Comparison of ENCODE assay signal across 18 mouse cellular contexts in the genomic region with DNA sequence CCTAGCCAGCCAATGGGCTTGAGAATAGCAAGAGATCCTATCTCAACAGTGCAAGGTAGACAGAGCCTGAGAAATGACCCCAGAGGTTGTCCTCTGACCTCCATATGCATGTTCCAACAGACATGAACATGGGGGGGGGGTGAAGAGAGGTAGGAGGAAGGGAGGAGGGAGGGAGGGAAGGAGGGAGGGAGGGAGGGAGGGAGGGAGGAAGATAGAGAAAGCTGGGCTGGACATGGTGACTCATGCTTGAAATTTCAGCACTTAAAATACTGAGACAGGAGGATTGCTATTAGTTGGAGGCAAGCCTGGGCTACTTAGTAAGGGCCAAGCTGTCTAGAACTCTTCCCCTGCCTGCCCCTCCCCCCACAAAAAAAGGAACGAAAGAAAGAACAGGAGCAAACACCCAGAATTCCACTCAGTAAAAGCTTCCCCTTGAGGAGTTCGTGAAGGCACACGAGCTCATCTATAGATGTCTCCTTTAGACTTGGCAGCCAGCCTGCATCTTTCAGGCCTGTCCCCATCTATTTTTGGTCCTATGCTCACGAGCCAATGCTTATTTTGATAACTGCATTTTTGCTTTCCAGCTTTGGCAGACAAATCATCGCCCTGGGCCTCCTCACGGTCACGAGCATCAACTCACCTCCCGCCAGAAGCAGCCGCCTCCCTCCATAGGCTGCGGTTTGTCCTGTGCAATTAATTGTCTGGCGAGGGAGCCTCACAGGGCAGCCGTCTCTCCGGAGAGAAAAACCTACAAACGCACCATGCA. TPM values are rescaled to one million over a fixed set of nuclear protein-coding genes. Genes with fewer than 3 reads are reported as not detected.
A peak's percentile ranks its signal among the peaks of the same experiment; 100 is the strongest.
DNase-seq lines count a peak whose midpoint lies in the region; ATAC-seq and TF ChIP-seq lines count a peak whose summit lies in the region.
"Had no signal": no experiment of that assay in that cellular context is flagged by ENCODE, and none has a peak within 500 bp of the region (broad histone marks: within the 10 kb centered on the region; RNA-seq: fewer than 3 reads in every experiment).

No protein-coding gene starts in this region.

- peak; percentile 10; the same call in 1 of the 2 replicates for ATAC-seq in stomach, embryonic 16.5 days (ENCODE audit: insufficient read depth, low FRiP score)
- ATAC-seq in stomach, postnatal 0 days (ENCODE audit: low FRiP score, low TSS enrichment) = no peak
- ATAC-seq in heart, embryonic 13.5 days (ENCODE audit: extremely low read depth, insufficient number of reproducible peaks, low FRiP score, low TSS enrichment) = peak; percentile 49; the same call in 1 of the 2 replicates
- ATAC-seq in hindbrain, embryonic 11.5 days (ENCODE audit: low FRiP score) = no peak
- ATAC-seq: activated CD4-positive, CD25-positive, alpha-beta regulatory T cell, adult 4 months; intestine, embryonic 16.5 days had no signal

- whole genome bisulfite sequencing in stomach, embryonic 16.5 days = 39% methylated on average over 14 of the region's 14 CpGs
- 25% methylated on average over 14 of the region's 14 CpGs for WGBS in stomach, postnatal 0 days
- WGBS in heart, embryonic 13.5 days = 14% methylated on average over 14 of the region's 14 CpGs
- WGBS in hindbrain, embryonic 11.5 days = 56% methylated on average over 14 of the region's 14 CpGs

- intact Hi-C loops in gastrocnemius, adult 2 months (cut with DNase I) = no loop called here

- TF ChIP-seq EP300 in stomach, postnatal 0 days (optimal IDR thresholded peaks at IDR 0.05) = no peak

- DNase-seq in gastrocnemius, adult 2 months = peak; percentile 55
- no peak for DNase-seq in gastrocnemius, postnatal 25 days
- no peak for DNase-seq in stomach, postnatal 0 days (ENCODE audit: low spot score)
- peak; percentile 26 for DNase-seq in telencephalon, adult 2 months (ENCODE audit: low read depth, low spot score)
- no peak for DNase-seq in hindbrain, embryonic 11.5 days (ENCODE audit: low spot score)
- no peak for DNase-seq in retina, embryonic 14.5 days (ENCODE audit: low spot score)
- DNase-seq: kidney, postnatal 4 days; lung, adult 18-20 months; thymus, postnatal 4 days had no signal

- H3K4me2 ChIP-seq in stomach, embryonic 16.5 days (ENCODE audit: low read depth, low read length) = no peak overlapping the region
- no peak overlapping the region for H3K4me2 ChIP-seq in stomach, postnatal 0 days (replicated peaks; ENCODE audit: low read depth)
- peak overlapping the region; percentile 3 for H3K4me2 ChIP-seq in heart, embryonic 13.5 days
- H3K4me2 ChIP-seq in hindbrain, embryonic 11.5 days (replicated peaks; ENCODE audit: low read depth, low read length) = no peak overlapping the region
- H3K4me2 ChIP-seq: hindbrain, embryonic 13.5 days had no signal

- no peak overlapping the region for H3K4me3 ChIP-seq in gastrocnemius, adult 2 months
- H3K4me3 ChIP-seq in stomach, embryonic 16.5 days (replicated peaks; ENCODE audit: low read length) = no peak overlapping the region
- no peak overlapping the region for H3K4me3 ChIP-seq in stomach, postnatal 0 days (ENCODE audit: low read depth, low read length)
- no peak overlapping the region for H3K4me3 ChIP-seq in heart, embryonic 13.5 days
- H3K4me3 ChIP-seq in hindbrain, embryonic 11.5 days (ENCODE audit: low read depth, low read length) = no peak overlapping the region
- H3K4me3 ChIP-seq: hindbrain, embryonic 13.5 days; left cerebral cortex, adult 2 months had no signal

- H3K4me1 ChIP-seq in stomach, embryonic 16.5 days (ENCODE audit: control insufficient read depth, insufficient read depth, low read length) = no peaks in the 10 kb centered on the region
- H3K4me1 ChIP-seq in stomach, postnatal 0 days (replicated peaks; ENCODE audit: control insufficient read depth, insufficient read depth) = no peaks in the 10 kb centered on the region
- H3K4me1 ChIP-seq in heart, embryonic 13.5 days = peaks cover 29% of the 10 kb centered on the region
- H3K4me1 ChIP-seq in hindbrain, embryonic 11.5 days (replicated peaks; ENCODE audit: control insufficient read depth, insufficient read depth, low read length) = no peaks in the 10 kb centered on the region

- no peak overlapping the region for H3K27ac ChIP-seq in gastrocnemius, adult 2 months
- no peak overlapping the region for H3K27ac ChIP-seq in stomach, embryonic 16.5 days (ENCODE audit: low read length)
- H3K27ac ChIP-seq in stomach, postnatal 0 days (replicated peaks) = no peak overlapping the region
- peak overlapping the region; percentile 82 for H3K27ac ChIP-seq in heart, embryonic 13.5 days (replicated peaks)
- no peak overlapping the region for H3K27ac ChIP-seq in hindbrain, embryonic 11.5 days (ENCODE audit: low read depth, low read length)
- H3K27ac ChIP-seq: hindbrain, embryonic 13.5 days; left cerebral cortex, adult 2 months had no signal

- H3K27me3 ChIP-seq in stomach, embryonic 16.5 days (ENCODE audit: control insufficient read depth, insufficient read depth, low read length) = no peaks in the 10 kb centered on the region
- H3K27me3 ChIP-seq in stomach, postnatal 0 days (ENCODE audit: control insufficient read depth, insufficient read depth, low read length) = no peaks in the 10 kb centered on the region
- H3K27me3 ChIP-seq in heart, embryonic 13.5 days (replicated peaks) = peaks cover 28% of the 10 kb centered on the region
- peaks cover 7% of the 10 kb centered on the region; the same call in 1 of the 2 replicates for H3K27me3 ChIP-seq in hindbrain, embryonic 11.5 days (ENCODE audit: control insufficient read depth, insufficient read depth, low read length)

- H3K36me3 ChIP-seq in stomach, embryonic 16.5 days (ENCODE audit: control insufficient read depth, insufficient read depth, low read length) = no peaks in the 10 kb centered on the region
- H3K36me3 ChIP-seq in stomach, postnatal 0 days (ENCODE audit: control insufficient read depth, insufficient read depth, low read length) = no peaks in the 10 kb centered on the region
- H3K36me3 ChIP-seq in heart, embryonic 13.5 days = no peaks in the 10 kb centered on the region
- H3K36me3 ChIP-seq in hindbrain, embryonic 11.5 days (ENCODE audit: control insufficient read depth, insufficient read depth, low read length) = no peaks in the 10 kb centered on the region
- H3K36me3 ChIP-seq: hindbrain, embryonic 13.5 days had no signal

- no peak for TF ChIP-seq CTCF in gastrocnemius, adult 2 months (IDR thresholded peaks at IDR 0.05)
- TF ChIP-seq CTCF in stomach, postnatal 0 days (IDR thresholded peaks at IDR 0.05; ENCODE audit: low read depth) = no peak

- no peaks in the 10 kb centered on the region for H3K9me3 ChIP-seq in stomach, embryonic 16.5 days (replicated peaks; ENCODE audit: control insufficient read depth, low read length)
- no peaks in the 10 kb centered on the region for H3K9me3 ChIP-seq in stomach, postnatal 0 days (ENCODE audit: control insufficient read depth, low read length)
- no peaks in the 10 kb centered on the region for H3K9me3 ChIP-seq in heart, embryonic 13.5 days
- no peaks in the 10 kb centered on the region for H3K9me3 ChIP-seq in hindbrain, embryonic 11.5 days (ENCODE audit: control insufficient read depth, low read length)
- H3K9me3 ChIP-seq: hindbrain, embryonic 13.5 days had no signal

- H3K9ac ChIP-seq in stomach, embryonic 16.5 days (ENCODE audit: low read length) = no peak overlapping the region
- H3K9ac ChIP-seq in stomach, postnatal 0 days (ENCODE audit: low read length) = no peak overlapping the region
- peak overlapping the region; percentile 1; the same call in 1 of the 2 replicates for H3K9ac ChIP-seq in heart, embryonic 13.5 days
- H3K9ac ChIP-seq in hindbrain, embryonic 11.5 days (ENCODE audit: low read depth, low read length) = no peak overlapping the region
- H3K9ac ChIP-seq: hindbrain, embryonic 13.5 days had no signal

RNA-seq across cellular contexts. Expression of a gene that starts 23.0 kb away (rescaled TPM):
- not detected for total RNA-seq in gastrocnemius, adult 2 months (2021)
- not detected for total RNA-seq in gastrocnemius, postnatal 25 days (2021)
- not detected in 2 replicates for polyA plus RNA-seq in stomach, embryonic 16.5 days (2015; fragmentation: Nextera tagmentation; extraction: Ambion mirVana)
- polyA plus RNA-seq in stomach, postnatal 0 days (2015; fragmentation: Nextera tagmentation; extraction: Ambion mirVana) = not detected in 2 replicates
- not detected in 2 replicates for polyA plus RNA-seq in heart, embryonic 13.5 days (2015; fragmentation: Nextera tagmentation; extraction: Ambion mirVana)
- 57.9 and 66.8 TPM in 2 replicates for polyA plus RNA-seq in hindbrain, embryonic 11.5 days (2014; fragmentation: Nextera tagmentation; extraction: Ambion mirVana)
- total RNA-seq: megakaryocyte, adult 5-6 weeks had no signal
- polyA plus RNA-seq: activated CD4-positive, CD25-positive, alpha-beta regulatory T cell, adult 4 months; intestine, embryonic 16.5 days; small intestine, adult 2 months; stomach, embryonic 14.5 days had no signal

RNA-seq across cellular contexts. Expression of a gene that starts 35.9 kb away (rescaled TPM):
- total RNA-seq in gastrocnemius, adult 2 months (2021) = 10 to 100 TPM in 1 of 2 experiments, 1 to 10 TPM in 1; 8.5 to 10.3 TPM
- total RNA-seq in gastrocnemius, postnatal 25 days (2021) = 1 to 10 TPM; 7.3 to 8.2 TPM
- polyA plus RNA-seq in stomach, embryonic 16.5 days (2015; fragmentation: Nextera tagmentation; extraction: Ambion mirVana) = 7.1 and 8.2 TPM in 2 replicates
- 5.3 and 6.7 TPM in 2 replicates for polyA plus RNA-seq in stomach, postnatal 0 days (2015; fragmentation: Nextera tagmentation; extraction: Ambion mirVana)
- 8.2 and 10.1 TPM in 2 replicates for polyA plus RNA-seq in heart, embryonic 13.5 days (2015; fragmentation: Nextera tagmentation; extraction: Ambion mirVana)
- polyA plus RNA-seq in hindbrain, embryonic 11.5 days (2014; fragmentation: Nextera tagmentation; extraction: Ambion mirVana) = 6.7 and 8.4 TPM in 2 replicates

RNA-seq across cellular contexts. Expression of a gene that starts 59.9 kb away (rescaled TPM):
- 10 to 100 TPM in 1 of 2 experiments, 1 to 10 TPM in 1; 7.9 to 10.3 TPM for total RNA-seq in gastrocnemius, adult 2 months (2021)
- 1 to 10 TPM; 7.8 to 8.0 TPM for total RNA-seq in gastrocnemius, postnatal 25 days (2021)
- polyA plus RNA-seq in stomach, embryonic 16.5 days (2015; fragmentation: Nextera tagmentation; extraction: Ambion mirVana) = 35.2 and 35.7 TPM in 2 replicates
- 19.2 and 19.7 TPM in 2 replicates for polyA plus RNA-seq in stomach, postnatal 0 days (2015; fragmentation: Nextera tagmentation; extraction: Ambion mirVana)
- 21.4 and 22.4 TPM in 2 replicates for polyA plus RNA-seq in heart, embryonic 13.5 days (2015; fragmentation: Nextera tagmentation; extraction: Ambion mirVana)
- 29.2 and 31.2 TPM in 2 replicates for polyA plus RNA-seq in hindbrain, embryonic 11.5 days (2014; fragmentation: Nextera tagmentation; extraction: Ambion mirVana)

Comparison
In these comparisons a context has a peak if more than half of its experiments do, and no peak if none do; other contexts are left out.
1. DNase-seq: peak in gastrocnemius, adult 2 months (single experiment) and telencephalon, adult 2 months (single experiment); none in gastrocnemius, postnatal 25 days (single experiment), stomach, postnatal 0 days (single experiment), hindbrain, embryonic 11.5 days (single experiment) and retina, embryonic 14.5 days (single experiment).
2. ATAC-seq: peak in stomach, embryonic 16.5 days (single experiment) and heart, embryonic 13.5 days (single experiment); none in stomach, postnatal 0 days (single experiment) and hindbrain, embryonic 11.5 days (single experiment).
3. RNA of a gene that starts 23.0 kb away (polyA plus RNA-seq): 57.9 to 66.8 TPM in hindbrain, embryonic 11.5 days; not detected in heart, embryonic 13.5 days, not detected in stomach, embryonic 16.5 days and not detected in stomach, postnatal 0 days; every median in the first group is over 10 times any median in the second.